Mouse (Mus musculus) cerebellum, adult 8-10 months (tissue): ENCODE measurements around the gene Itpr2.
A peak's percentile ranks its signal among the peaks of the same experiment; 100 is the strongest.

Experiments used
- DNase-seq: peaks from one replicate; pipeline ENCODE4 v3.0.0; 2022

Itpr2 gene

GRCm38 (mm10) chr6:146410427-146410810, 91.6 kb downstream of the Itpr2 start:
- DNase-seq: no peak

GRCm38 (mm10) chr6:146409692-146410426, 92.2 kb downstream of the Itpr2 start:
- peak; percentile 68 for DNase-seq

GRCm38 (mm10) chr6:146405380-146405779, 96.6 kb downstream of the Itpr2 start:
- no peak for DNase-seq

GRCm38 (mm10) chr6:146404876-146405275, 97.1 kb downstream of the Itpr2 start:
- no peak for DNase-seq

GRCm38 (mm10) chr6:146404156-146404555, 97.9 kb downstream of the Itpr2 start:
- DNase-seq: no peak

GRCm38 (mm10) chr6:146402905-146403642, 98.9 kb downstream of the Itpr2 start:
- no peak for DNase-seq

GRCm38 (mm10) chr6:146397803-146398202, 104.2 kb downstream of the Itpr2 start:
- DNase-seq: no peak

GRCm38 (mm10) chr6:146396253-146396652, 105.8 kb downstream of the Itpr2 start:
- no peak for DNase-seq

- no peak for DNase-seq
Measured at GRCm38 (mm10) chr6:146395616-146396015, 106.4 kb downstream of the Itpr2 start.

GRCm38 (mm10) chr6:146392188-146392587, 109.8 kb downstream of the Itpr2 start:
- DNase-seq: no peak

- no peak for DNase-seq
Measured at GRCm38 (mm10) chr6:146390159-146390558, 111.9 kb downstream of the Itpr2 start.

- DNase-seq: no peak
Measured at GRCm38 (mm10) chr6:146388010-146388409, 114.0 kb downstream of the Itpr2 start.

GRCm38 (mm10) chr6:146387039-146387713, 114.8 kb downstream of the Itpr2 start:
- no peak for DNase-seq

- DNase-seq: no peak
Measured at GRCm38 (mm10) chr6:146379263-146379662, 122.8 kb downstream of the Itpr2 start.

- DNase-seq: no peak
Measured at GRCm38 (mm10) chr6:146371511-146371910, 130.5 kb downstream of the Itpr2 start.

GRCm38 (mm10) chr6:146366180-146366579, 135.8 kb downstream of the Itpr2 start:
- DNase-seq: no peak

- DNase-seq: no peak
Measured at GRCm38 (mm10) chr6:146357911-146358310, 144.1 kb downstream of the Itpr2 start.

- no peak for DNase-seq
Measured at GRCm38 (mm10) chr6:146352258-146352805, 149.7 kb downstream of the Itpr2 start.

GRCm38 (mm10) chr6:146351816-146352215, 150.2 kb downstream of the Itpr2 start:
- DNase-seq: no peak

GRCm38 (mm10) chr6:146347568-146347967, 154.5 kb downstream of the Itpr2 start:
- DNase-seq: no peak

- no peak for DNase-seq
Measured at GRCm38 (mm10) chr6:146346545-146347195, 155.4 kb downstream of the Itpr2 start.

- no peak for DNase-seq
Measured at GRCm38 (mm10) chr6:146344732-146345131, 157.3 kb downstream of the Itpr2 start.
